Mouse (Mus musculus): ENCODE measurements around the gene Krt36. TPM values are rescaled to one million over a fixed set of nuclear protein-coding genes. Genes with fewer than 3 reads are reported as not detected.

Krt36 gene
- total RNA-seq, 2 experiments from 2014 or later, result not detected

DNA sequence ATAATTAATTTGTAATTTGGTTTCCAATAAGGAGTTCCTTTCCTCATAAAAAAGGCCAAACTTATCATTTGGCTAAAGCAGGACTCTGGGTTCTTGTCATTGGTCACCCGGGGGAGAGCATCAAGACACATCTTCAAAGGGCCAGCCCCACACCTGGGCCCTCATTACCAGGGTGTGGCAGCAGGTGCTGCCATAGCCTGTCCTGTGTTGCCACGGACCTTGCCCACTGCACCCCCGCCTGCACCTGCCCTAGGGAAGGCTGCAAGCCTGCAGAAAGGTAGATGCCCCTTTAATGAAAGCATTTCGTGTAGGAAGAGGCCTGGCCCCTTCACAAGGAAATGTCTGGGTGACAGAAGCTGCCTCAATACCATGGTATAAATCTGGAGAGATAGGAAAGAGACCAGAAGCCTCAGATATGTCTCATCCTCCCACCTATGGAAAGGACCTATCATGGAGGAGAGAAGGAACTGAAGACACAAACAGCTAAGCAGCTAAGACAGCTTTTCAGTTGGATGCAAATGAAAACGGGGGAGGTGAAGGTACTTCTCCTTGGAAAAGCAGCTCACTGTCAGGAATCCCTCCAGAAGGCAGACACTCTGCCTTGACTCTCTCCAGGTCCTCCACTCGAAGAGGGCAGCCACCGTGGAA lies 16.9 kb downstream of the Krt36 start:
- DNase-seq, result no peak

DNA sequence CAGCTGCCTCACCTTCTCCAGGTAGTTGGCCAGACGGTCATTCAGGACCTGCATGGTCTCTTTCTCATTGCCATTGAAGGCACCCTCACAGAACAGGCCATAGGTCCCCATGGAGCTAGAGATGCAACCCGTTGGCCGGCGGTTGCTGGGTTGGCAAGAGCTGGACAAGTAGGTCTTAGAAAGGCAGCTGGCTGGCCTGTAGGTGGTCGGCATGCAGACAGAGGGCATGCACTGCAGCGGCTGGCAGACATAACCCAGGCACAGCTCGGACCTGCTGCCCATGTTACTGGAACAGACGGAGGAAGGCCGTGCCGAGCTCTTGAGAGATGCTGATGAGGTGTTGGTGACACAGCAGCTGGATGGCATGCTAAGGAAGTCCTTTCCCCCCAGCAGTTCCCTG lies 17.6 kb downstream of the Krt36 start, which contains the start of gene Krt32:
Krt32 (minus strand) TSS at position 366 of the 400 bp plus-strand sequence.
- no peak for DNase-seq

DNA sequence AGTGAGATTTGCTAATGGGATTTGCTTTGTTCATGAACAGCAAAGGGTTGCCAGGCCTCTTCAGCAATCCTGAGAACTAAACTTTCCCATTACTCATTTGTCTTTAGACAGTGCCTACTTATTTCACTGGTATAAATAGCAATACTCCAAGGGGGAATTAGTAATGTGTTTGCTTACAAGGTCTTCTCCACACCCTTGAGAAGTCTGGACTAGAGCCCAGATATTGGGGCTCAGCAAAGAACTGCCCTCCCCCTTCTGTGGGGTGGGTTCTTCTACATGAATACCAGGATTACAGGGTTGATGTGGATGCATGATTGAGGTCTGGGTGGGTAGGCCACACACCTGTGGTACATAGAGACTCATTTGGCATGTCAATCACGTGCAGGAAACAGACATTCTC lies 31.6 kb downstream of the Krt36 start:
- no peak for DNase-seq

DNA sequence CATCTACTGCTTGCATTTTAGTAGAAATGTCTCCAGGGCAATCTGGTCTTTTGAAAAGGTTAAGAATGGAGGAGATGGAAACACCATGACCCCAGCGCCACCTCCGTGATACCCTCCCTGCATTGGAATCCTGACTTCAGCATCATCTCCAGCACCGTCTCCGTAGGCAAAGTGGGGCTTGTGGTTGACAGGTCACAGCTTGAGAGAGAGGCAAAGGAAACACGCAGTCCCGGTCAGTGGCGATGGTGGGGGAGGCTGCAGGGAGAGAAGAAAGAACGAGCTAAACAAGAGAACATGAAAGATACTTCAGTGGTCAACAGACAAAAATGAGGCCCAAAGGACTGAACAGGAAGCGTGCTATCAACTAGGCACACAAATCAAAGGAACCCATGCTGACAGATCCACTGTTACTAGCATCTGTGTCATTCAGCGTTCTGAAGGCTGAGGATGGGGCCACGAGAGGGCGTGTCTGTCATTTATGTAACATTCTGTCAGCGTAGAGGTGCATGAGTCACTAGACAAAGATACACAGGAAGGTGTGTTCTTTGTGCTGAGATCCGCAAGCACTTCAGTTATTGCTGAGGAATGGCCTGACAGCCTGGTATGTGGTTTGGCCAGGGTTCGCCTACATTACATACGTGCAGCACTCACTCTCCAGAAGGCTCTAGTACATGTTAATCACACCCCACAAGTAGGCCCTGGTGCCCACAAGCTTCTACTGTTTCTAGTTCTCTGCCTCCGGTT lies 38.0 kb downstream of the Krt36 start:
- no peak for DNase-seq

GRCm38 (mm10) chr11:100066236-100067010 lies 39.0 kb downstream of the Krt36 start:
- DNase-seq, result no peak

GRCm38 (mm10) chr11:100058875-100059274 lies 46.6 kb downstream of the Krt36 start:
- DNase-seq, result no peak

DNA sequence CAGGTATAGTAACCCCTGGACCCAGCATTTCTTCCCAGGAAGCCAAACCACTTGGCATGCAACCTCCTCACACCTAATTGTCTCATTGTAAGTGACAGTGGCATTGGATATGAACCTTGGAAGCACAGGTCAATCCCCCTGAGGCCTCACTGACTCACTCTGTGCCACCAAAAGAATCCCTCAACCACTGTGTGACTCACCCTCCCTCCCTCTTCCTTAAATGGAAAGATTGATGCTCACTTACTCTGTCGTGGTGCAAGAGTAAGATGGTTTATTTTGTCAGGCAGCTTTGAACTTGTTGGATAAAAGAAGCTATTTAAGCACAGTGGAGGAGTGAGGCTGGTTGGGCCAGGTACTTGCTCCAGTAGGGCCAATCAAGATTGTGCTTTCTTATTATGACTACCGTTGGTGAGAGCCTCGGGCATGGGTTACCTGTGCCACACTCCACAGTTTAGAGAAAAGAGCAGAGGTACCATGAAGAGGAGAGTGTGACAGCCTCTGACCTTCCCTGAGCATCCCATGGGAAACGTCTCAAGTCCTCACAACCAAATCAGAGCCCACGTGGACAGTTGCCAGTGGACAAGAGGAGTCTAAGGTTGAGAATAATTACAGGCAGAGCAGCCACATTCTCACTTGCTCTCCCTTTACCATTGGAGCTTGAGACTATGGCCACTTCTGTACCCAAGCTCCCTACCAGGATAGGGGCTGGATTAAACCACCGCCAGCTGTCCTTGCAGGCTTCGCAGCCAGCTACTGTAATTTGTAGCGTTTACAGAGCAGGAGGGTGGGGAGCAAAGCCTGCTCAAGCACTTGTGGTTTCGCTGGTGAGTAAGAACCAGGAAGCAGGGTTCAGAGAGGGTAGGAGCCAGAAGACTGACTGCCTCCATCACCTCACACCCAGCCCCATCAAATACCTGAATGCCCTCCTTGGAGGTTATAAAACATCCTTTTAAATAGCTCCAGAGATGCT lies 49.5 kb downstream of the Krt36 start:
- no peak for DNase-seq

Other genes with a start within 250 kb of the Krt36 start
- gene Gm11568, start 247.7 kb downstream of the Krt36 start, total RNA-seq (2021), result not detected
- gene Gm11559, start 241.2 kb downstream of the Krt36 start, total RNA-seq (2021), result not detected
- not detected for gene Krtap9-1, start 232.2 kb downstream of the Krt36 start, total RNA-seq (2021)
- not detected for gene Gm11567, start 226.4 kb downstream of the Krt36 start, total RNA-seq (2021)
- gene Krtap31-1, start 197.7 kb downstream of the Krt36 start, total RNA-seq (2021), result not detected
- not detected for gene Gm11565, start 190.9 kb downstream of the Krt36 start, total RNA-seq (2021)
- not detected for gene Krtap31-2, start 169.3 kb downstream of the Krt36 start, total RNA-seq (2021)
- gene Krtap9-5, start 157.2 kb downstream of the Krt36 start, total RNA-seq (2021), result not detected
- not detected for gene Krtap29-1, start 126.6 kb downstream of the Krt36 start, total RNA-seq (2021)
- gene Krtap16-1, start 119.0 kb downstream of the Krt36 start, total RNA-seq (2021), result not detected
- not detected for gene Krtap17-1, start 111.6 kb downstream of the Krt36 start, total RNA-seq (2021)
- gene Krt33a, start 89.4 kb downstream of the Krt36 start, total RNA-seq (2021), result not detected
- under 1 TPM; 0.38 to 0.45 TPM for gene Krt33b, start 75.8 kb downstream of the Krt36 start, total RNA-seq (2021)
- not detected for gene Krt34, start 64.1 kb downstream of the Krt36 start, total RNA-seq (2021)
- gene Krt31, start 55.1 kb downstream of the Krt36 start, total RNA-seq (2021), result not detected
- gene Krt32, start 17.4 kb downstream of the Krt36 start, total RNA-seq (2021), result not detected
- gene Krt35, start 9.4 kb downstream of the Krt36 start, total RNA-seq (2021), result not detected
- not detected for gene Krt13, start 15.9 kb upstream of the Krt36 start, total RNA-seq (2021)
- gene Krt15, start 30.3 kb upstream of the Krt36 start, total RNA-seq (2021), result not detected
- 1 to 10 TPM in 1 of 2 experiments, under 1 TPM in 1; 0.45 to 1.4 TPM for gene Krt19, start 43.0 kb upstream of the Krt36 start, total RNA-seq (2021)
- gene Krt9, start 87.6 kb upstream of the Krt36 start, total RNA-seq (2021), result not detected
- gene Krt14, start 101.9 kb upstream of the Krt36 start, total RNA-seq (2021), result not detected
- gene Krt16, start 143.3 kb upstream of the Krt36 start, total RNA-seq (2021), result not detected
- gene Krt17, start 155.4 kb upstream of the Krt36 start, total RNA-seq (2021), result under 1 TPM in 1 of 2 experiments, not detected in 1; 0.14 TPM
- not detected for gene Krt42, start 164.2 kb upstream of the Krt36 start, total RNA-seq (2021)
- gene Eif1, start 214.3 kb upstream of the Krt36 start, total RNA-seq (2021), result 100 to 1,000 TPM; 838 to 840 TPM
- not detected for gene Gast, start 228.8 kb upstream of the Krt36 start, total RNA-seq (2021)